Mouse (Mus musculus) urinary bladder, postnatal 36 days (tissue): Measurements from ENCODE around the gene Prkcq.

ENCODE experiments used
- DNase-seq, 2 experiments: peaks; one replicate each; pipeline ENCODE4 v3.0.0; 2022; ENCODE audit warnings: low spot score in 2 of 2, mixed read lengths in 1 of 2

The Prkcq gene

GRCm38 (mm10) chr2:11171754-11172501 is at the start of gene Prkcq:
Gene Prkcq, plus strand, starts transcription at chr2:11172108.
- DNase-seq = peak; percentile 50 to 52

- DNase-seq = no peak
These were observed 41.0 kb upstream of the Prkcq start for GRCm38 (mm10) chr2:11130881-11131280.

- DNase-seq = no peak
These were observed 36.2 kb upstream of the Prkcq start for GRCm38 (mm10) chr2:11135718-11136117.

DNA sequence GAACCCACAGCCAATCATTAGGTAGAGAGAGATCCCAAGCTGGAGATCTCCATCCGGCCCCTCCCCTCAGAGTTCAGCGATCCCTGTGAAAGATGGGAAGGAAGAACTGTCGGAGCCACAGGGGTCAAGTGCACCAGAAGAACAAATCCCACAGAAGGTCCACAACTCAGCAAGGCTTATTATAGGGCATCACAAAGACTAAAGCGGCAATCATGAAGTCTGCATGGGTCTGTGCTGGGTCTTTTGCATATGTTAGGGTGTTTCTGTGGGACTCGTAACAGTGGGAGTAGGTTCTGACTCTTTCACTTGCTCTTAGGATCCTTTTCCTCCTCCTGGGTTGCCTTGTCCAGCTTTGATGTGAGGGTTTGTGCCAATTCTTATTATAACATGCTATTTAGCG is 33.8 kb upstream of the Prkcq start:
- no peak for DNase-seq

- DNase-seq = no peak
These were observed 32.3 kb upstream of the Prkcq start for GRCm38 (mm10) chr2:11139518-11140152.

DNA sequence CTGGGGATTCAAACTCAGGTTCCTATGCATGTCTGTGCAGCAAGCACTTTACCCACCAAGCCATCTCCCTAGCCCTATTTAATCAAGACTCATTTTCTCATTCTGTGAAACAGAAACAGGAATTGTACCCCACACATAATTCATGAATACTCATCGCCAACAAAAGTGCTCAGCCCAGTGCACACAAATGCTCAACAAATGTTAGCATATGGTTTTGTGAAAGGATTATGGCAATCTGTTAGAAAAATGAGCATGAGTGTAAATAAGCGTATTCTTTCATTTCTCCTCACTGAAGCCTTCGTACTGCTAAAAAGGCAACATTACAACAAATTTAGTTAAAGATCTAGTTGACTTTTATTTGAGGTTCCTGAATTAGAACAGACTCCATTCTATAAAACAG is 31.5 kb upstream of the Prkcq start:
- no peak for DNase-seq

DNA sequence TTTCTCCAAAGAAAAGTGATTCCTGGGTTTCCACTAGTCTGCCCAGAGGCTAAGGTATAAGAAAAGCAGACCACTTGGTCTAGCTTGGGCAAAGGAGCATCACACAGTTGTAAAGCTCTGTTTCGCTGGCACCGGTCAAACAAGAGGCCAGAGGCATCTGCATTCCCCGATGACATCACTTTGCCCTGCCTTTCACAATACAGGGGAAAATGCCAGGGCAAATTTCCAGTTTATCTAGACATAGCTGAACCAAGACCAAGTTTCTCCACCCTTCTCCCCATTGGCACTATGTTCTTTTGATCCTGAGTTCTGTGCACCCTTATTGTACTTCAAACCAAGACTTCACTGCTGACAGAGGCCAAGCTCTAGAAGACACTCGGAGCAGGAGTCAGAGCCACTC is 22.8 kb upstream of the Prkcq start:
- DNase-seq = peak in 1 of 2 experiments; percentile 31

GRCm38 (mm10) chr2:11150975-11151374 is 20.9 kb upstream of the Prkcq start:
- DNase-seq = no peak

- no peak for DNase-seq
These were observed 20.1 kb upstream of the Prkcq start for GRCm38 (mm10) chr2:11151655-11152323.

DNA sequence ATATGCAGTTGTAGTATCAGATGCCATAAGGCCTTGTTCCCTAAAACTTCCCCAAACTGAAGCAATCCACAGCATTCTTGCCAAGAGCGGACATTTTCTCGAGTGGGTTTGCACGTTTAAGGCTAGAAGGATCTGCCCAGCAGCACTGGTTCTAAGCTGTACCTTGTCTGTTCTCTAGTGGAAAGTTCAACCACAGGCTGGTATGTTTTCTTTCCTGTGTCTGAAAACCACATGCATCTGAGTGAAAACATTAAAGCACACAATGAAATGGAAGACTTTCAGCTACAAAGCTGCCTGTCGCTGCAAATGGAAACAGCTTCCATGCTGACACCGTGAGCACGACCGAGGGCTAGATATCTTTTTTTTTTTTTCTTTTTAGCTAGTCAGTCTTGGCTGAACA is 12.3 kb upstream of the Prkcq start:
- no peak for DNase-seq

DNA sequence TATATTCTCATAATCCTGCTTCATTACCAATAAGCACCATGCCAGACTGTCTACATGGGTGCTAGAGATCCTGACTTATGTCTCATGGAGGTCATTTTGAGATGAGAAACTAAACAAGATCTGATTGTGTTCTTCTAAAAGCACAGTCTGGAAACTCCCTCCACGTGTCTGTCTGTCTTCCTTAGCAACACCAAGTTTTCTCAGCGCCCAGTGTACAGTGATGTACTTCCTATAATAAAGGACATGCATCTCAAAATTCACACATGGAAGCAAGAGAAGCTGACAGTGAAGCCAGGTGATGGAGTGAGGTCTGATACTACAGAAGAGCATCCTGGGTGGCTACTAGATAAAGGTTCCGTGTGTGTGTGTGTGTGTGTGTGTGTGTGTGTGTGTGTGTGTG is 11.2 kb upstream of the Prkcq start:
- DNase-seq = no peak

DNA sequence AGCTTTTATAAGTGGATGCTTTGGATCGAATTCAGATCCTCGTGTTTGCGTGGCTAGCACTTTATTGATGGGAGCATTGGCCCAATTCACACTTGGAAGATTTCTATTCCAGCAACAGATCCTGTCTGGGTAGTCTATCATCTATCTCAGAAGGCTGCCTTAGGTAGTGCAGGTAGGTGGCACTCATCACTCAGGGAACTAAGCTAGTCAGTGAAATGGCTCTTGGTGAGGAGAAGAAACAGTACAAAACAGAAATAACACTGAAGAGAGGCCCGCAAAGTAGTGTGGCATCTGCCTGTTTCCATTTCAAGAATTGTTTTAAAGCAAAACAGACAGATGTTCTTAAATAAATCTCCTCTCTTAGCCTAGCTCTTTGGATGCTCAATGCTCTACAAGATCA is 10.6 kb upstream of the Prkcq start:
- DNase-seq = no peak

- DNase-seq = no peak
These were observed 9.2 kb upstream of the Prkcq start for GRCm38 (mm10) chr2:11162701-11163100.

- no peak for DNase-seq
These were observed 7.7 kb upstream of the Prkcq start for GRCm38 (mm10) chr2:11164170-11164569.

DNA sequence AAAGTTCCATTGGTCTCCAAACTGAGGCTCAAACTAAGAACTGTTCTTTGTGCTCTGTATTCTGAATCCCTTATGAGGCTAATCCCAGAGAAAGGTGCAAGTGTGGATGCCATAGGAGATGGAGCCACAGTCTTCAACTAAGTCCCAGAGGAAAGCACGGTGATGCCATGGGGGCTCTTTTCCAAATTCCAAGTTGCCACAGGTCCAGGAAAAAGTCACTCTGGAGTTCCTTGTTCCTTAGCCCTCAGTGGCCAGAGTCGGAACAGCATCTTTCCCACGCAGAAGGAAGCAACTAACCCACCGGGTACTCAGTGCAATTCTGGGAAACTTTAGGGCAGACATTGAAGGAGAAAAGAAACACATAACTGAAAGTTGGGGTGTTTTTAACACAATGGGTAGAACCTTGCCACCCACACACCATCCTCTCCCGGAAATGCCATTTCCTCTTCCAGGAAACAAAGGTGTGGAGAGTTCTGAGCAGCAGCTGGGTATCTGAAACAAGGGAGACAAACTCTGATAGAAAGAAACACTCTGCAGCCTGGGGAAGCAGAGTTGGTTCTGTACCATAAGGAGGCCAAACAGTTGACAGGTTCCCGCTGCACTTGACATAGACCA is 2.1 kb upstream of the Prkcq start:
- DNase-seq = no peak

GRCm38 (mm10) chr2:11172831-11173414 is 1.0 kb downstream of the Prkcq start:
- no peak for DNase-seq

DNA sequence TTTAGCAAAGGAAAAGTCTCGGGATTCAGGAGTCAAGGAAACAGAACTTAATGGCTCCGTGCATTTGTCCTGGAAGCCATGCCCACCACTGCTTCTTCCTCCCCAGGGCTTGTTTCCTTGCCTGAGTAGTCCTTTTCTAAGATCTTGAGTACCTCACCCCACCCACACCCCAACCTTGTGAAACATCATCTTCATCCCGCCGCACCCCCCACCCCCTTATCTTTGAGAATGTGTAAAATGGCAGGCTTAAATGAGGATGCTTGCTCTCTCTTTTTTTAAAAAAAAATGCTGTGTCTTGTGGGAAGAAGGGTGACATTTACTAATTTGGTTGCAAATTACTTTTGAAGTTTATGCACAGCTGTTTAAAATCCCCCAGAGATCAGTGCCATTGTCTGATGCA is 1.6 kb downstream of the Prkcq start:
- DNase-seq = no peak

GRCm38 (mm10) chr2:11174101-11174500 is 2.2 kb downstream of the Prkcq start:
- DNase-seq = no peak

- DNase-seq = no peak
These were observed 6.0 kb downstream of the Prkcq start for GRCm38 (mm10) chr2:11177880-11178279.

DNA sequence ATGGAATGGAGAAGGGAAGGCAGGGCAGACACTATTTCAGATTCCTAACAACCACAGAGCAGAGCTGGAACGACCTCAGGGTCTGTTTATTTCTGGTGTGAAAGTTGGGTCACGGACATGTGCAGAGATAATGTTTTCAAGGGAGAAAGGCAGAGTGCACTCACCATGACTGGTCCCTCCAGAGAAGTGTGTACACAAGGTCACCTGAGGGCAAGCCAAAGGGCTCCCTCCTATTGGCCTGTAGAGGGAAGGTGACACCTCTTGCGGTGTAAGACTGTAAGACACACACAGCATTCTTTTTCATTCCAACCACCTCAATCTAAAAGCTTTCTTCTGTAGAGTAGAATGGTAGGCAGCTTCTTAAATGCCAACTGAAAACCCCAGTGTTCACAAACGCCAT is 9.6 kb downstream of the Prkcq start:
- no peak for DNase-seq

GRCm38 (mm10) chr2:11182096-11182495 is 10.2 kb downstream of the Prkcq start:
- no peak for DNase-seq

DNA sequence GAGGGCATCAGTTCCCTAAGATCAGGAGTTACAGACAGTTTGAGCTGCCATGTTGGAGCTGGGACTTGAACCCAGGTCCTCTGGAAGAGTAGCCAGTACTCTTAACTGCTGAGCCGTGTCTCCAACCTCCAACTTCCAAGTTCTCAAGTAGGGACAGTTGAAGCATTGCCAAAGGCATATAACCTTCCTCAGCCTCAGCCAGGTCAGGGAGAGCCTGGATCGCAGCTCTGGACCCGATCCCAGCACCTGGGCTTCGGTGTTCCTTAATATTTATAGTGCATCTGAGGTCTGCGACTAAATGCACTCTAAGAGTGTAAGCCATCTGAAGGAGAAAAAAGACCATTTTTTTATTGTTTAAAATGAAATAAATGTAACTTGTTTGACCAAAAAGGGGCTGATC is 12.1 kb downstream of the Prkcq start:
- no peak for DNase-seq
